Mouse (Mus musculus): ENCODE data around the gene Nipbl. TPM values are rescaled to one million over a fixed set of nuclear protein-coding genes. Genes with fewer than 3 reads are reported as not detected.
"Not testable (repeated sequence)": the region's sequence is repeated elsewhere in the genome, so short reads cannot be mapped to it uniquely, and the experiment has no call there.

Gene Nipbl
- total and polyA plus RNA-seq, 3 experiments = 7.3 to 147 (median 53.4) TPM

GRCm38 (mm10) chr15:8459979-8460378, 15.7 kb upstream of the Nipbl start:
- Histone ChIP-seq H3K4me3 (ENCODE audit: low read depth, low read length) (no peak overlapping the region), H3K36me3 (replicated peaks) (no peaks in the 10 kb centered on the region), H3K9me3 (replicated peaks) (no peaks in the 10 kb centered on the region), H3K4me1 (ENCODE audit: insufficient read depth, low read depth, low read length) (peaks cover 3% of the 10 kb centered on the region; the same call in 1 of the 2 replicates), H3K27me3 (ENCODE audit: insufficient read depth, low read length) (no peaks in the 10 kb centered on the region)
- TF ChIP-seq GATA1 (IDR thresholded peaks at IDR 0.05; ENCODE audit: borderline replicate concordance, low read length) (no peak), POLR2AphosphoS5 (IDR thresholded peaks at IDR 0.05; ENCODE audit: insufficient replicate concordance, low read depth, low read length) (no peak), GATA2 (IDR thresholded peaks at IDR 0.05; ENCODE audit: borderline replicate concordance, low read depth, low read length) (no peak), CTCF (IDR thresholded peaks at IDR 0.05; ENCODE audit: low read depth, low read length) (no peak), TAL1 (conservative IDR thresholded peaks at IDR 0.05; ENCODE audit: low read depth, low read length) (no peak)
- no peak for ATAC-seq (ENCODE audit: extremely low read depth, insufficient number of reproducible peaks, low FRiP score, poor library complexity, severe bottlenecking)
- DNase-seq (ENCODE audit: low spot score) = no peak

GRCm38 (mm10) chr15:8456223-8456622, 12.0 kb upstream of the Nipbl start:
- DNase-seq (ENCODE audit: low spot score); H3K4me1 ChIP-seq (ENCODE audit: insufficient read depth, low read depth, low read length); H3K36me3 ChIP-seq (replicated peaks); H3K4me3 ChIP-seq (ENCODE audit: low read depth, low read length); ATAC-seq (ENCODE audit: extremely low read depth, insufficient number of reproducible peaks, low FRiP score, poor library complexity, severe bottlenecking); H3K9me3 ChIP-seq (replicated peaks); H3K27me3 ChIP-seq (ENCODE audit: insufficient read depth, low read length): not testable (repeated sequence)

DNA sequence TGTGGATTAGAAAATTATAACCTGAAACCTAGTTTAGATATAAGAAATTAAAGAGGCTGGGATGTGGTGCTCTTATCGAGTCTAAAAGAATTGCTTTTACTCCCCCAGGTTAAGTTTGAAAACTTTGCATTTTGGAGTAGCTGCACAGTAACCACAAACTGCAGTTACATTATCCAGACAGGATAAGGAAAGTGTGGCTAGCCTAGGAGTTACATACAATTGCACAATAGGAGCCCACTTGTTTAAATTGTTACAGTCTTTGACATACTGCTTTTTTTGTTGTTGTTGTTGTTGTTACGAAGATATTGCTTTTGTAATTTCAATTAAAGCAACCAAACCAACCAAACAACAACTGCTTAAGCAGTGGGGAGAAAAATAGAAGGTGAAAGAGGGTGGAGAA, 11.2 kb upstream of the Nipbl start:
- TF ChIP-seq POLR2AphosphoS5 (IDR thresholded peaks at IDR 0.05; ENCODE audit: insufficient replicate concordance, low read depth, low read length) (no peak), GATA2 (IDR thresholded peaks at IDR 0.05; ENCODE audit: borderline replicate concordance, low read depth, low read length) (no peak), TAL1 (conservative IDR thresholded peaks at IDR 0.05; ENCODE audit: low read depth, low read length) (no peak), CTCF (IDR thresholded peaks at IDR 0.05; ENCODE audit: low read depth, low read length) (no peak), GATA1 (IDR thresholded peaks at IDR 0.05; ENCODE audit: borderline replicate concordance, low read length) (no peak)
- no peak for ATAC-seq (ENCODE audit: extremely low read depth, insufficient number of reproducible peaks, low FRiP score, poor library complexity, severe bottlenecking)
- Histone ChIP-seq H3K27me3 (ENCODE audit: insufficient read depth, low read length) (no peaks in the 10 kb centered on the region), H3K4me1 (ENCODE audit: insufficient read depth, low read depth, low read length) (peaks cover 2% of the 10 kb centered on the region; the same call in 1 of the 2 replicates), H3K36me3 (replicated peaks) (no peaks in the 10 kb centered on the region), H3K9me3 (replicated peaks) (no peaks in the 10 kb centered on the region; the same call in 1 of the 2 replicates), H3K4me3 (ENCODE audit: low read depth, low read length) (no peak overlapping the region)
- no peak for DNase-seq (ENCODE audit: low spot score)

- Histone ChIP-seq H3K36me3 (replicated peaks) (peaks cover 2% of the 10 kb centered on the region), H3K4me1 (ENCODE audit: insufficient read depth, low read depth, low read length) (peaks cover 23% of the 10 kb centered on the region), H3K4me3 (ENCODE audit: low read depth, low read length) (no peak overlapping the region), H3K27me3 (ENCODE audit: insufficient read depth, low read length) (no peaks in the 10 kb centered on the region), H3K9me3 (replicated peaks) (no peaks in the 10 kb centered on the region; the same call in 1 of the 2 replicates)
- TF ChIP-seq POLR2AphosphoS5 (IDR thresholded peaks at IDR 0.05; ENCODE audit: insufficient replicate concordance, low read depth, low read length) (no peak), GATA1 (IDR thresholded peaks at IDR 0.05; ENCODE audit: borderline replicate concordance, low read length) (no peak), TAL1 (conservative IDR thresholded peaks at IDR 0.05; ENCODE audit: low read depth, low read length) (no peak), GATA2 (IDR thresholded peaks at IDR 0.05; ENCODE audit: borderline replicate concordance, low read depth, low read length) (no peak)
- DNase-seq (ENCODE audit: low spot score) (no peak), ATAC-seq (ENCODE audit: extremely low read depth, insufficient number of reproducible peaks, low FRiP score, poor library complexity, severe bottlenecking) (no peak)
Observed at GRCm38 (mm10) chr15:8451071-8451470, 6.8 kb upstream of the Nipbl start.

DNA sequence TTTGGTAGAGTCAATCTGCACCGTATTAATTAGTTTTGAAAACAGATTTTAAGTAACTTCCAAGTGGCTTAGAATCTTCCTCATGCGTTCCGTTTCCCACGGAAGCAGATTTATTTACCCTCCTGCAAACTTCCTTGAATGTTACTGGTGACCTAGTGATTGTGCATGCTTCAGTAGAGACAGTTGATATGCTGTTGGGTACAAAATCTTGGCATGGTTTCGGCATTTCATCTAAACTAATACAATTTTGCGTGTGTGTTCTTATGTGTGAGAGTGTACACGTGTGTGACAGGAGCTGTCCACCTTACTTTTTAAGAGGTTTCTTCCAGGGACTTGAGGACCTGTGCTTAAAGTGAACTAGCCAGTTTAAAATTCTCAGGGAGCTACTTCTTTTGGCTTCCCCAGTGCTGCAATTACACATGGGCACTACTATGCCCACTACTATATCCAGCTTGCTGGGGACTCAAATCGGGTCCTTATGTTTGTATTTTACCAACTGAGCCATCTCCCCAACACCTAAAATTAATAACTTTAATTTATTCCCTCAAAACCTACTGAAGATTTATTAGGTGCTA, 3.0 kb upstream of the Nipbl start:
- ATAC-seq (ENCODE audit: extremely low read depth, insufficient number of reproducible peaks, low FRiP score, poor library complexity, severe bottlenecking) (no peak), DNase-seq (ENCODE audit: low spot score) (no peak)
- TF ChIP-seq GATA2 (IDR thresholded peaks at IDR 0.05; ENCODE audit: borderline replicate concordance, low read depth, low read length) (no peak), CTCF (IDR thresholded peaks at IDR 0.05; ENCODE audit: low read depth, low read length) (no peak)
- Histone ChIP-seq H3K4me1 (ENCODE audit: insufficient read depth, low read depth, low read length) (peaks cover 28% of the 10 kb centered on the region), H3K4me3 (ENCODE audit: low read depth, low read length) (peak overlapping the region; percentile 54; the same call in 1 of the 2 replicates), H3K9me3 (replicated peaks) (no peaks in the 10 kb centered on the region; the same call in 1 of the 2 replicates), H3K27me3 (ENCODE audit: insufficient read depth, low read length) (no peaks in the 10 kb centered on the region), H3K36me3 (replicated peaks) (peaks cover 2% of the 10 kb centered on the region)

DNA sequence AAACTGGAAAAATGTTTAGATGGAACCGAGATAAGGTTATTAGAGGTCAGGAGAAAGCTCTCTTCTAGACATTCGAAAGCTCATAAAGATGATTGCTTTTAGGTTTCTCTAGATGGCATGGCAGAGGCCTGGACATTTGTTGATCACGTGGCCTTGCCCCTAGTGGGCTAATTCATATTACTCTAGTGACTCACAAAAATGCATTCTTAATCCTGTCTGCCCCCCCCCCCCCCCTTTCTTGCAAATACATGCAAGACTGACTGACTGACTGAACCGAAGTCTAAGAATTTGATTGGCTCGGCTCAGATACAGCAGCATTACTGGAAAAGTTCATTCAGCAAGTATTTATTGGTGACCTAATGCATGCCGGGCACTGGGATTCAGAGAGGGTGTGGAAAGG, 2.2 kb upstream of the Nipbl start:
- Histone ChIP-seq H3K9me3 (replicated peaks) (no peaks in the 10 kb centered on the region; the same call in 1 of the 2 replicates), H3K36me3 (replicated peaks) (peaks cover 2% of the 10 kb centered on the region), H3K4me3 (ENCODE audit: low read depth, low read length) (peak overlapping the region; percentile 85), H3K27me3 (ENCODE audit: insufficient read depth, low read length) (no peaks in the 10 kb centered on the region), H3K4me1 (ENCODE audit: insufficient read depth, low read depth, low read length) (peaks cover 31% of the 10 kb centered on the region)
- ATAC-seq (ENCODE audit: extremely low read depth, insufficient number of reproducible peaks, low FRiP score, poor library complexity, severe bottlenecking) (peak; percentile 5; the same call in 1 of the 2 replicates), DNase-seq (ENCODE audit: low spot score) (peak; percentile 26)
- no peak for TF ChIP-seq GATA1 (IDR thresholded peaks at IDR 0.05; ENCODE audit: borderline replicate concordance, low read length)
- no peak for TF ChIP-seq TAL1 (conservative IDR thresholded peaks at IDR 0.05; ENCODE audit: low read depth, low read length)
- TF ChIP-seq GATA2 (IDR thresholded peaks at IDR 0.05; ENCODE audit: borderline replicate concordance, low read depth, low read length) = no peak
- TF ChIP-seq CTCF (IDR thresholded peaks at IDR 0.05; ENCODE audit: low read depth, low read length) = no peak
- no peak for TF ChIP-seq POLR2AphosphoS5 (IDR thresholded peaks at IDR 0.05; ENCODE audit: insufficient replicate concordance, low read depth, low read length)

Data from G1E (cell line).